Mouse (Mus musculus): ENCODE results near the gene Efnb2. TPM values are rescaled to one million over a fixed set of nuclear protein-coding genes. Genes with fewer than 3 reads are reported as not detected.

The Efnb2 gene
- polyA plus RNA-seq, 1 experiment from 2014 or later = 11.4 TPM

DNA sequence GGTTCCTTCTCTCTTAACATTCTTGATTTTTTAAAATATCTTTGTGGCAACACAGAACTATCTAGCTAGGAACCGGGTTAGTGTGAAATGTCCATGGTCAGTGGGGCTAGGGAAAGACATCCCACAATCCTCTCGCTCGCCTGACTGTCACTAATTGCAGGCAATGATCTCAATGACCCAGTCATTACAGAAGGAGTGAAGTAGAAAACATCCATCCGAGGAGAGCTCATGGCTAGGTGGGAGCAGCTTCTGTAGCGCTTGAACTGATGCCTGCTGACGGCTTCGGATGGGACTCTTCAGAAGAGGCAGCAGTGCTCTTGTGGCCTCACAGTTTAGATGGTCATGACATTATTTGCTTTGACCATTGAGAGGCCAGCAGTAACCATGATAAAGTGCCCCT is 29.6 kb downstream of the Efnb2 start:
- H3K4me2 ChIP-seq = no peak overlapping the region
- H3K36me3 ChIP-seq = no peaks in the 10 kb centered on the region
- H3K9me3 ChIP-seq (replicated peaks) = no peaks in the 10 kb centered on the region
- 0 out of 2 replicates have a peak, but pooled peaks cover 11% of the 10 kb centered on the region for H3K4me1 ChIP-seq (replicated peaks)
- H3K9ac ChIP-seq = no peak overlapping the region
- 70% methylated on average over 7 of the region's 7 CpGs for WGBS
- ATAC-seq (replicated peaks; ENCODE audit: insufficient number of reproducible peaks, insufficient read depth, low FRiP score, low read depth) = no peak
- H3K4me3 ChIP-seq = no peak overlapping the region
- H3K27ac ChIP-seq = 0 out of 2 replicates have a peak overlapping the region, but pooled peaks have one; percentile 12
- no peaks in the 10 kb centered on the region for H3K27me3 ChIP-seq

DNA sequence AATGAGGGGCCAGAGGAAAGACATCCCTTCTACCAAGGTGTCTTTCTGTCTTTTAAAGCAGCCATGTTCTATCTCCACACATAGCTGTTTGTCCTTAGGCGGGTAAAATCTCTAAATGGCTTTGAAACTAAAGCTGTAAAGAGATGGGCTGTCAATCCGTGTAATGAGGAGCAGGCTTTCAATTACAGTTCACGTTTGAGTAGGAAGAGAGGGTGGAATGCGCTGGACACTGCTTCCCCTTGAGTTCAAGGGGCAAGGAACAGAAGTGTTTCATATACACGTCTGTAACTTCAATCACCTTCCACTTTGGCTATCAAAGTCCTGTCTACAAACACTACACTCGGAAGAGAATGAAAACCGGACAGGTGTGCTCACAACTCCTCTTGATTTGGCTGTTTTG is 37.0 kb downstream of the Efnb2 start:
- no peaks in the 10 kb centered on the region for H3K9me3 ChIP-seq (replicated peaks)
- no peak overlapping the region for H3K9ac ChIP-seq
- H3K4me1 ChIP-seq (replicated peaks) = peaks cover 13% of the 10 kb centered on the region
- no peaks in the 10 kb centered on the region for H3K27me3 ChIP-seq
- no peak overlapping the region for H3K4me3 ChIP-seq
- peaks cover 23% of the 10 kb centered on the region for H3K36me3 ChIP-seq
- WGBS = 34% methylated on average over 7 of the region's 7 CpGs
- H3K27ac ChIP-seq = peak overlapping the region; percentile 55
- no peak overlapping the region for H3K4me2 ChIP-seq
- ATAC-seq (replicated peaks; ENCODE audit: insufficient number of reproducible peaks, insufficient read depth, low FRiP score, low read depth) = no peak

DNA sequence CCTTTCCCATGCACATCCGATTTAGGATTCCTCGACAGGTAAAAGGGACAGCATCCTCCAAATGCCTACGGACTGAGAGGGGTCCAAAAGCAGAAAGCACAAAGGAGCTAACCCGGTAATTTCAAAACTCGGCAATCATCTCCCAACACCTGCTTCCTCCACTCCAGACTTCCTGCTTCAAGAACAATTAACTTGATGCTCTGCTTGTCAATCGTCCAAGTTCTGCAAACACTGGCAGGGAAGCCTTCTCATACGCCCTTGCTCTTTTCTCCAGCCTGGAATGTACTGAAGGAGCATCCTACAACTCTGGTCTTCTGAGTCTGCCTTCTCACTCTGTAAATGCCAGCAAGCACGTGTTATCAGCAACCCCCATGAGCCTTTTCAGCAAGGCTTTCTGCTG is 37.6 kb downstream of the Efnb2 start:
- Histone ChIP-seq H3K4me3 (no peak overlapping the region), H3K4me2 (no peak overlapping the region), H3K36me3 (peaks cover 23% of the 10 kb centered on the region), H3K27me3 (no peaks in the 10 kb centered on the region), H3K9me3 (replicated peaks) (no peaks in the 10 kb centered on the region), H3K27ac (peak overlapping the region; percentile 55; the same call in 1 of the 2 replicates), H3K4me1 (replicated peaks) (peaks cover 13% of the 10 kb centered on the region), H3K9ac (no peak overlapping the region)
- WGBS = 41% methylated on average over 8 of the region's 8 CpGs
- no peak for ATAC-seq (replicated peaks; ENCODE audit: insufficient number of reproducible peaks, insufficient read depth, low FRiP score, low read depth)

DNA sequence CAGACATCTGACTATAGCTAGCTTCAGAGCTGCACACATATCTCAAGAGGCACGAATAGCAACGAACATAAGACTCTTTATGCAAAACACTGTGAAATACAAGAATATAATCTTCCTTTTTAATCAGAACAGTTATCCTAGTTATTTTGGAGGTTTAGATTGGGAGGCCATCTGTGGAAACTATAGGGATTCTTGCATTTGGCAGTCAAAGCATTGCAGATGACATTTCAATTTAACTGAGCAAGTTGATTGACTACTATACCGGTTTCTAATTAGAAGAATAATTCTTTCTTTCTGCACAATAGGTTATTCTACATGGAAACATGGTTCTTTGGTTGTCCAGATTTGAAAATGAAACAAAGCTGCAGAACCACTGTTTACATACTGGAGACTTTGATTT is 38.6 kb downstream of the Efnb2 start:
- H3K27me3 ChIP-seq = no peaks in the 10 kb centered on the region
- peaks cover 23% of the 10 kb centered on the region for H3K36me3 ChIP-seq
- no peak overlapping the region for H3K27ac ChIP-seq
- H3K4me3 ChIP-seq = no peak overlapping the region
- H3K4me2 ChIP-seq = no peak overlapping the region
- no peak for ATAC-seq (replicated peaks; ENCODE audit: insufficient number of reproducible peaks, insufficient read depth, low FRiP score, low read depth)
- peaks cover 13% of the 10 kb centered on the region for H3K4me1 ChIP-seq (replicated peaks)
- WGBS = 85% methylated on average over 3 of the region's 3 CpGs
- H3K9me3 ChIP-seq (replicated peaks) = no peaks in the 10 kb centered on the region
- no peak overlapping the region for H3K9ac ChIP-seq

DNA sequence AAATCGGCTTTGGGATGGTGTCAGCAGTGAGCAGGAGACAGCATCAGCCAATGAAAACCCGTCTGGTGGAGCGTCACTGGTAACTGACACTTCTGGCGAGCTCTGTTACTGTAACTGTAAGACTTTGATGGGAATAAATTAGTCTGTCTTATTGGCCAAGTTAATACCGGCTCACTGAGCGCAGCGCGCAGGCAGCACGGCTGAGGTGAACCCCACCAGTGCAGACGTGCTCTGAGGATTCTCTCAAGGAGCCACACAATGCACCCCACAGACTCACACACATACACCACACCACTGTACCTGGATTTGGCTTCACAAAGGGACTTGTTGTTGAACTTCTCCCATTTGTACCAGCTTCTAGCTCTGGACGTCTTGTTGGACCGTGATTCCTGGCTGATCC is 39.0 kb downstream of the Efnb2 start:
- 90% methylated on average over 12 of the region's 12 CpGs for WGBS
- peaks cover 24% of the 10 kb centered on the region for H3K36me3 ChIP-seq
- no peak overlapping the region for H3K4me2 ChIP-seq
- H3K27me3 ChIP-seq = no peaks in the 10 kb centered on the region
- peaks cover 13% of the 10 kb centered on the region for H3K4me1 ChIP-seq (replicated peaks)
- H3K9ac ChIP-seq = no peak overlapping the region
- ATAC-seq (replicated peaks; ENCODE audit: insufficient number of reproducible peaks, insufficient read depth, low FRiP score, low read depth) = no peak
- H3K9me3 ChIP-seq (replicated peaks) = no peaks in the 10 kb centered on the region
- no peak overlapping the region for H3K4me3 ChIP-seq
- no peak overlapping the region for H3K27ac ChIP-seq

DNA sequence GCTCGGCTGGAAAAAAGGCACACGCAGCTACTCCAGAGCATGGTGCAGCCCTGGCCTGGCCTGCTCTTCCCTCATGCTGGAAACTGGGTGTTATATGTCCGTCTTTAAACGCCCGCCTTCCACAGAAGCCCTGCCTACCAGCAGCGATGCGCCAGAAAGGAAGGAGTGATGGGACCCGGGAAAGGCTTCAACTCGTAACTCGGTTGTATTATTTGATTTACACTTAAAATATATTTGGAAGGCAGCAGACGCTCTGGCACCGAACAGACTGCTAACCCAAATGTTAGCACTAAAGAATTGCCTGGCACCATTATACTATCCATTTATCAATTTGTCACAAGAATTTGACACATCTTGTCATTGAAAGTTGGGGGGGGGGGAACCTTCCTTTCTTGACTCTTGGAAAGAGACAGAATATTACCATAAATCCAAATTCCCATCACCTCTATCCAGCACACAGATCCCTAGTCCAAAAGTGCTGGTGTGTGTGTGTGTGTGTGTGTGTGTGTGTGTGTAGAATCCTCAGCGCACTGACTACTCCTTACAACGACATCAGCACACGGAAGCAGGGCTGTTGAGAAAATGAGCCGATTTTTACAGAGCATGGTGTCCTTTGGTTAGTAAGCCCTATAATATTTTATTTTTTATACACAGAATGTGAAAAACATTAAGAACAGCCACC is 39.7 kb downstream of the Efnb2 start:
- H3K36me3 ChIP-seq = peaks cover 26% of the 10 kb centered on the region
- no peak for ATAC-seq (replicated peaks; ENCODE audit: insufficient number of reproducible peaks, insufficient read depth, low FRiP score, low read depth)
- no peak overlapping the region for H3K27ac ChIP-seq
- no peak overlapping the region for H3K9ac ChIP-seq
- H3K27me3 ChIP-seq = no peaks in the 10 kb centered on the region
- whole genome bisulfite sequencing = 92% methylated on average over 16 of the region's 16 CpGs
- no peak overlapping the region for H3K4me2 ChIP-seq
- H3K4me3 ChIP-seq = no peak overlapping the region
- H3K9me3 ChIP-seq (replicated peaks) = no peaks in the 10 kb centered on the region
- H3K4me1 ChIP-seq (replicated peaks) = peaks cover 13% of the 10 kb centered on the region

DNA sequence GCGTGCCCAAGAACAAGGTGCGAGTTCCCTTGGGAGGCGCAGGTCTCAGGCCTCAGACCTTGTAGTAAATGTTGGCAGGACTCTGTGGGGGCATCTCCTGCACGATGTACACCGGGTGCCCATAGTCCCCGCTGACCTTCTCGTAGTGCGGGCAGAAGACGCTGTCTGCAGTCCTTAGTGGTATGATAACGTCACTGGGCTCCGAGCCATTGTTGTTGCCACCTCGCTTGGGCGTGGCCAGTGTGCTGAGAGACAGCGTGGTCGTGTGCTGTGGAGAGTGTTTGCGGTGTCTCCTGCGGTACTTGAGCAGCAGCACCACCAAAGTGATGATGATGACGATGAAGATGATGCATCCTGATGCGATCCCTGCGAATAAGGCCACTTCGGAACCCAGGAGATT is 40.5 kb downstream of the Efnb2 start:
- Histone ChIP-seq H3K27ac (no peak overlapping the region), H3K4me2 (no peak overlapping the region), H3K27me3 (no peaks in the 10 kb centered on the region), H3K36me3 (peaks cover 21% of the 10 kb centered on the region), H3K9me3 (replicated peaks) (no peaks in the 10 kb centered on the region), H3K4me1 (replicated peaks) (peaks cover 13% of the 10 kb centered on the region), H3K9ac (no peak overlapping the region), H3K4me3 (no peak overlapping the region)
- 81% methylated on average over 21 of the region's 21 CpGs for WGBS
- no peak for ATAC-seq (replicated peaks; ENCODE audit: insufficient number of reproducible peaks, insufficient read depth, low FRiP score, low read depth)

DNA sequence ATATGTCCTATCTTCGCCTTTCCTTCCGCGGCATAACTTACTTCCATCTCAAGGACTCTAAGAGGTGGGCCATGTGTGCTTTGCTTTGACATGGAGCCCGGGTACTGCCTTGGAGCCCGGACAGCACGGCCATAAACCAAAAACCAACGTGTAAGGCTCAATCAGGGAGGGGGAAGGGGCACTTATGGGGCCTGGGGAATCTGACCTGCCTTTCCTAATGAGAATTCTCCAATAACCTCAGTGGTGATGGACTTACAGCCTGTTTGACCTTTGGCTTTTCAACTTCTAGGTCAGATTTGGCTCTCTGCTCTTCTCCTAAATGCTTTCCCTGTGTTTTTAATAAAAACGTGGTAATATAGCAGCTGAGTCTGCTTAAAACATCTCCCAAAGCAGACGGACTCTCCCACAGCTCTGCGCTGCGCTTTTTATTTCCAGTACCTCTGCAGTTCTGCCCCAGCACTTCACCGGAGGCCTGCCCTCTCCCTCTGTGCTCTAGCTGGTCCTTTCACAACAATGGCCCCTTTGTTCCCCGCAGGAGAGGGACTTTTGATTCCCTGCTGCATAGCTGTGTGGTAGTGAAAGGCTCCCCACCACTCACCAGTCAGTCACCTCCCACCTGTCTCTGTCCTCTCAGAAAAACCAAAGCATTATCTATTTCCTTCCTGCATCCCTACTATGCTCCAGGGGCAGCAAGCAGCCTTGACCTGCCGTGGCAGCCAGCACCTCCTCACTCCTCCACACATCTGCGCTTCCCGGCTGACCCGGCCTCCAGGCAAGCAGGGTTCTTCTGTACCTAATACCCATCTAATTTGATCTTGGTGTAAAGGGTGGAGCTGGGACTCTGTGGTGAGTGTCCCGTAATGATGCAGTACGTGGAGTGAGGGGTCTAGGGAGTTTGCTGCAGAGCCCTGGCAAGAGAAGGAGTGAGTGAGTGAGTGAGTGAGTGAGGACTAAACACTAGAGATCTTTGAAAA is 41.5 kb downstream of the Efnb2 start:
- Histone ChIP-seq H3K9ac (no peak overlapping the region), H3K9me3 (replicated peaks) (no peaks in the 10 kb centered on the region), H3K27ac (no peak overlapping the region), H3K4me1 (replicated peaks) (peaks cover 13% of the 10 kb centered on the region), H3K4me3 (no peak overlapping the region), H3K36me3 (peaks cover 21% of the 10 kb centered on the region), H3K4me2 (no peak overlapping the region), H3K27me3 (no peaks in the 10 kb centered on the region)
- 62% methylated on average over 19 of the region's 19 CpGs for WGBS
- no peak; the same call in 1 of the 2 replicates for ATAC-seq (replicated peaks; ENCODE audit: insufficient number of reproducible peaks, insufficient read depth, low FRiP score, low read depth)

DNA sequence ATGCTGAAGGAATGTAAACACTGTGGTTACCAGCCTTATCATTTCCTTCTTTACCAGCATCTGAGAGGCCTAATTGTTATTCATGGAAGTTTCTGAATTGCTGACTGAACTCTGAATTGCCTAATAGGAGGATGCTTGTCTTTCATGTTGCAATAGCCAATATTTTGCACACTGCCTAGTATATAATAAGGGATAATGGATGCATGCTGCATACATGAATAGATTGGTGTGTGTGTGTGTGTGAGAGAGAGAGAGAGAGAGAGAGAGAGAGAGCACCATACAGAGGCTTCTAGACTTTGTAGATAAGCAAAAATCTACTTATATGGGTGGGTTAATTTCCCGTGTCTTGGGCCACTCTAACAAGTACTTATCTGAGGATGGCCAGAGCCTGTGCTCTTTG is 47.2 kb downstream of the Efnb2 start:
- no peaks in the 10 kb centered on the region for H3K27me3 ChIP-seq
- H3K27ac ChIP-seq = no peak overlapping the region
- no peaks in the 10 kb centered on the region; the same call in 1 of the 2 replicates for H3K4me1 ChIP-seq (replicated peaks)
- WGBS = 37% methylated on average over 1 of the region's 1 CpGs
- H3K9ac ChIP-seq = no peak overlapping the region
- peaks cover 3% of the 10 kb centered on the region; the same call in 1 of the 2 replicates for H3K36me3 ChIP-seq
- H3K4me3 ChIP-seq = no peak overlapping the region
- ATAC-seq (replicated peaks; ENCODE audit: insufficient number of reproducible peaks, insufficient read depth, low FRiP score, low read depth) = no peak
- no peaks in the 10 kb centered on the region for H3K9me3 ChIP-seq (replicated peaks)
- H3K4me2 ChIP-seq = no peak overlapping the region

DNA sequence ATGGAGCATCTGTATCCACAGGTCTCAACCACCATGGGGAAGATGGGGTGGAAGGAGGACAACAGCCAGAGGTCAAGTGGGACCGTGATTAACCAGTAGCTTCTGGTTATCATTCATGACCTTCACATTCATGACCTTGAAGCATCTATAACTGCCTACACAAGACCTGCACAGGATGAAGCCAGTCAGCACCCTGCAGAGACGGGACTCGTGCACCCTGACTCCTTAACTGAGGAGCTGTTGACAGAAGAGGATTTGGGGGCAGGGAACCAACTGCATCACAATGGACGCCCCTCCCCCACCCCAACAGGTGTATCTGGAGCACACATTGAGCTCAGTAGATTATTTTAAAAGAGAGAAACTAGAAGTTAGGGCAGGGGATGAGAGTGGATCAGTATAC is 49.1 kb downstream of the Efnb2 start:
- H3K4me1 ChIP-seq (replicated peaks) = no peaks in the 10 kb centered on the region; the same call in 1 of the 2 replicates
- 0 out of 2 replicates have a peak, but pooled peaks cover 1% of the 10 kb centered on the region for H3K36me3 ChIP-seq
- no peak overlapping the region for H3K27ac ChIP-seq
- H3K4me3 ChIP-seq = no peak overlapping the region
- ATAC-seq (replicated peaks; ENCODE audit: insufficient number of reproducible peaks, insufficient read depth, low FRiP score, low read depth) = no peak
- no peaks in the 10 kb centered on the region for H3K9me3 ChIP-seq (replicated peaks)
- 67% methylated on average over 4 of the region's 4 CpGs for WGBS
- no peaks in the 10 kb centered on the region for H3K27me3 ChIP-seq
- H3K4me2 ChIP-seq = no peak overlapping the region
- no peak overlapping the region for H3K9ac ChIP-seq

DNA sequence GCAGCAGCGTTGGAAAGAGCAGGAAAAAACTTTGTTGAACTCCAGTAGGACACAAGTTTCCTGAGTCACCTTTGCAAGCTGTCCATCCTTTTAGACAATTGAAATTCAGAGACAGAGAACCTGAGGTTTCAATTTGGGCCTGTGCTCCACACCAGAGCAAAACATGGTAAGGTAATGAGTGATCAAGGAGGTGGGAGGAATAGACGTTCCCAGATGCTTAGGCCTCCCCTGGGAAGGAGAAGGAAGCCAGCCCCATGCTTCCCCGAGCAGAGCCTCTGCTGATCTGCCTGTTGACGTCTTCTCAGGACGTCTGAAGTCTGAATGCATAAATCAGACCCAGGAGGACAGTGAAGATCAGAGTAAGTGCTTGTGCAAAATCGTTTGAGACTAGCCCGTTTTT is 51.3 kb downstream of the Efnb2 start:
- 27% methylated on average over 7 of the region's 7 CpGs for WGBS
- Histone ChIP-seq H3K4me1 (replicated peaks) (no peaks in the 10 kb centered on the region; the same call in 1 of the 2 replicates), H3K4me3 (no peak overlapping the region), H3K27me3 (no peaks in the 10 kb centered on the region), H3K36me3 (no peaks in the 10 kb centered on the region), H3K4me2 (no peak overlapping the region), H3K9me3 (replicated peaks) (no peaks in the 10 kb centered on the region), H3K9ac (no peak overlapping the region), H3K27ac (no peak overlapping the region)
- ATAC-seq (replicated peaks; ENCODE audit: insufficient number of reproducible peaks, insufficient read depth, low FRiP score, low read depth) = no peak

Measured in heart, embryonic 15.5 days (tissue).